Mouse (Mus musculus): Measurements from ENCODE around the gene Obscn. TPM values are rescaled to one million over a fixed set of nuclear protein-coding genes. Genes with fewer than 3 reads are reported as not detected.

The Obscn gene
- total and polyA plus RNA-seq, 3 experiments = 0.09 to 0.13 (median 0.13) TPM

- dilution Hi-C loops (cut with MboI; ENCODE audit: extremely low pct_ligation_motif_present, extremely low pct_unique_long_range_greater_than_20kb, low sequenced_read_pairs) (no loop called here), in situ Hi-C loops (cut with MboI; ENCODE audit: low pct_ligation_motif_present, low pct_unique_long_range_greater_than_20kb, low sequenced_read_pairs) (no loop called here)
- Histone ChIP-seq H3K36me3 (replicated peaks in 1 of 2; ENCODE audit: control insufficient read depth in 1 of 2, insufficient read depth in 1 of 2, low read length in 1 of 2) (no peaks in the 10 kb centered on the region), H3K27me3 (replicated peaks) (peaks cover 85% of the 10 kb centered on the region), H3K4me2 (ENCODE audit: insufficient read depth, low read depth, poor library complexity, severe bottlenecking) (no peak overlapping the region), H3K9ac (ENCODE audit: insufficient read depth, low read depth) (no peak overlapping the region), H3K4me3 (replicated peaks in 1 of 3; ENCODE audit: low read depth in 2 of 3, low read length in 2 of 3, poor library complexity in 1 of 3) (no peak overlapping the region), H3K4me1 (ENCODE audit: control insufficient read depth in 1 of 2, insufficient read depth in 2 of 2) (no peaks in the 10 kb centered on the region), H3K79me2 (replicated peaks; ENCODE audit: control insufficient read depth, extremely low read depth, insufficient read depth, poor library complexity, severe bottlenecking) (no peaks in the 10 kb centered on the region), H3K27ac (ENCODE audit: insufficient read depth, low read depth) (no peak overlapping the region), H3K9me3 (replicated peaks; ENCODE audit: low read length) (no peaks in the 10 kb centered on the region)
- TF ChIP-seq SIN3A (IDR thresholded peaks at IDR 0.05; ENCODE audit: low read length) = no peak
- TF ChIP-seq MXI1 (IDR thresholded peaks at IDR 0.05; ENCODE audit: low read depth, low read length) = no peak
- TF ChIP-seq SMC3 (IDR thresholded peaks at IDR 0.05; ENCODE audit: low read depth, low read length) = peak; percentile 73
- peak; percentile 15 to 65; a peak in 2 of 4 replicates for TF ChIP-seq CTCF (conservative IDR thresholded peaks at IDR 0.05 in 1 of 2, IDR thresholded peaks at IDR 0.05 in 1 of 2; ENCODE audit: low read depth in 2 of 2, low read length in 2 of 2)
- peak; percentile 33 for TF ChIP-seq RAD21 (IDR thresholded peaks at IDR 0.05; ENCODE audit: low read depth, low read length)
- no peak for TF ChIP-seq USF2 (conservative IDR thresholded peaks at IDR 0.05; ENCODE audit: low read depth, low read length)
- peak; percentile 35 for DNase-seq (ENCODE audit: extremely low read depth)
Measured at GRCm38 (mm10) chr11:59029003-59029402, 107.2 kb downstream of the Obscn start.

DNA sequence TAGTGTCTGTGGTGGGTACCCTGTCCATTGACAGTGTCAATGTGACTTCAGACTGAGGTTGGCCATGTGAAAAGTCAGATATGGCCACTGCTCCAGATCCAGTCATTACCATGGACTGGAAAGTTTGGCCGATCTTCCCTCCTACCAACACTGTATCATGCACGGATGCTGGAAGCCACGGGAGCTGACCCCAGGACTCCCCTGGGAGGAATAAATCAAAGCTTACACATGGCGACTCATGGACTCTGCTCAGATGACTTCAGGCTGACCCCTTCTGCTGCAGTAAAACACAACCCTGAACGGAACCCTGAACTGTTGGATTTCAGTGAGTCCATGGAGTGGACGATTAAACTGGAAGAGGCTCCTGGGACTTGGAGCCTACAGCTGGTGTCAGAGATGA lies 109.8 kb downstream of the Obscn start:
- Histone ChIP-seq H3K36me3 (replicated peaks in 1 of 2; ENCODE audit: control insufficient read depth in 1 of 2, insufficient read depth in 1 of 2, low read length in 1 of 2) (no peaks in the 10 kb centered on the region), H3K4me2 (ENCODE audit: insufficient read depth, low read depth, poor library complexity, severe bottlenecking) (no peak overlapping the region), H3K27ac (ENCODE audit: insufficient read depth, low read depth) (no peak overlapping the region), H3K27me3 (replicated peaks) (peaks cover 85% of the 10 kb centered on the region), H3K4me1 (ENCODE audit: control insufficient read depth in 1 of 2, insufficient read depth in 2 of 2) (no peaks in the 10 kb centered on the region), H3K4me3 (replicated peaks in 1 of 3; ENCODE audit: low read depth in 2 of 3, low read length in 2 of 3, poor library complexity in 1 of 3) (no peak overlapping the region), H3K9ac (ENCODE audit: insufficient read depth, low read depth) (no peak overlapping the region), H3K9me3 (replicated peaks; ENCODE audit: low read length) (no peaks in the 10 kb centered on the region), H3K79me2 (replicated peaks; ENCODE audit: control insufficient read depth, extremely low read depth, insufficient read depth, poor library complexity, severe bottlenecking) (no peaks in the 10 kb centered on the region)
- no peak for TF ChIP-seq NELFE (IDR thresholded peaks at IDR 0.05; ENCODE audit: low read depth, low read length)
- no peak for TF ChIP-seq ZKSCAN1 (IDR thresholded peaks at IDR 0.05; ENCODE audit: borderline replicate concordance, low read depth, low read length)
- TF ChIP-seq MXI1 (IDR thresholded peaks at IDR 0.05; ENCODE audit: low read depth, low read length) = no peak
- no peak for TF ChIP-seq MYC (IDR thresholded peaks at IDR 0.05; ENCODE audit: low read depth, low read length)
- in situ Hi-C loops (cut with MboI; ENCODE audit: low pct_ligation_motif_present, low pct_unique_long_range_greater_than_20kb, low sequenced_read_pairs) = no loop called here
- dilution Hi-C loops (cut with MboI; ENCODE audit: extremely low pct_ligation_motif_present, extremely low pct_unique_long_range_greater_than_20kb, low sequenced_read_pairs) = no loop called here
- no peak for DNase-seq (ENCODE audit: extremely low read depth)

GRCm38 (mm10) chr11:59015052-59015451 lies 121.2 kb downstream of the Obscn start:
- H3K79me2 ChIP-seq (replicated peaks; ENCODE audit: control insufficient read depth, extremely low read depth, insufficient read depth, poor library complexity, severe bottlenecking) = no peaks in the 10 kb centered on the region
- H3K27me3 ChIP-seq (replicated peaks) = peaks cover 98% of the 10 kb centered on the region
- in situ Hi-C loops (cut with MboI; ENCODE audit: low pct_ligation_motif_present, low pct_unique_long_range_greater_than_20kb, low sequenced_read_pairs) = no loop called here
- no peak overlapping the region for H3K9ac ChIP-seq (ENCODE audit: insufficient read depth, low read depth)
- no peaks in the 10 kb centered on the region for H3K36me3 ChIP-seq (replicated peaks in 1 of 2; ENCODE audit: control insufficient read depth in 1 of 2, insufficient read depth in 1 of 2, low read length in 1 of 2)
- H3K4me3 ChIP-seq (replicated peaks in 1 of 3; ENCODE audit: low read depth in 2 of 3, low read length in 2 of 3, poor library complexity in 1 of 3) = no peak overlapping the region
- no peak overlapping the region for H3K4me2 ChIP-seq (ENCODE audit: insufficient read depth, low read depth, poor library complexity, severe bottlenecking)
- peaks cover 2 to 6% of the 10 kb centered on the region in 2 experiments; a peak in 3 of 4 replicates for H3K4me1 ChIP-seq (ENCODE audit: control insufficient read depth in 1 of 2, insufficient read depth in 2 of 2)
- H3K9me3 ChIP-seq (replicated peaks; ENCODE audit: low read length) = no peaks in the 10 kb centered on the region
- no peak overlapping the region for H3K27ac ChIP-seq (ENCODE audit: insufficient read depth, low read depth)
- no peak for TF ChIP-seq POLR2AphosphoS2 (IDR thresholded peaks at IDR 0.05; ENCODE audit: low read depth, low read length)
- peak; percentile 56 for TF ChIP-seq RAD21 (IDR thresholded peaks at IDR 0.05; ENCODE audit: low read depth, low read length)
- no peak for TF ChIP-seq MAZ (IDR thresholded peaks at IDR 0.05; ENCODE audit: low read depth, low read length)
- peak in 1 of 2 experiments; percentile 75; a peak in 2 of 4 replicates for TF ChIP-seq CTCF (conservative IDR thresholded peaks at IDR 0.05 in 1 of 2, IDR thresholded peaks at IDR 0.05 in 1 of 2; ENCODE audit: low read depth in 2 of 2, low read length in 2 of 2)
- TF ChIP-seq MXI1 (IDR thresholded peaks at IDR 0.05; ENCODE audit: low read depth, low read length) = no peak
- TF ChIP-seq SMC3 (IDR thresholded peaks at IDR 0.05; ENCODE audit: low read depth, low read length) = peak; percentile 49
- peak; percentile 39 for DNase-seq (ENCODE audit: extremely low read depth)
- dilution Hi-C loops (cut with MboI; ENCODE audit: extremely low pct_ligation_motif_present, extremely low pct_unique_long_range_greater_than_20kb, low sequenced_read_pairs) = no loop called here
